Mouse (Mus musculus): ENCODE data around the gene Nkx1-2.

Nkx1-2 gene

DNA sequence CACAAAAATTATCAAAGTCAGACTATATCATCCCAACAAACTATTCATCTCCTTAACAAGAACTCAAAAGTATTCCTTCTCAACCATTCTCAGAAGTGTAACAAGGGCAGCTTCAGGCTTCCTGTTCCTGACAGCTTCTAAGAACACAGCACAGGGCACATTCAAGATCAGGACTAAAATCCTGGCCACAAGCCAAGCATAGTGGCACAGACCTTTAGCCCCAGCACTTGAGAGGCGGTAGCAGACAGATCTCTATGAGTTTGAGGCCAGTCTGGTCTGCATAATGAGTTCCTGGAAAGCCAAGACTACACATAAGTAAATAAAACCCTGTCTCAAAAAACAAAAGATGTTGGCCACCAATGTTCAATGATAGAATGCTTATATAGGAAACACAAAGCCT lies 33.6 kb downstream of the Nkx1-2 start:
- in situ Hi-C loops (cut with MseI, MboI) = no loop called here

DNA sequence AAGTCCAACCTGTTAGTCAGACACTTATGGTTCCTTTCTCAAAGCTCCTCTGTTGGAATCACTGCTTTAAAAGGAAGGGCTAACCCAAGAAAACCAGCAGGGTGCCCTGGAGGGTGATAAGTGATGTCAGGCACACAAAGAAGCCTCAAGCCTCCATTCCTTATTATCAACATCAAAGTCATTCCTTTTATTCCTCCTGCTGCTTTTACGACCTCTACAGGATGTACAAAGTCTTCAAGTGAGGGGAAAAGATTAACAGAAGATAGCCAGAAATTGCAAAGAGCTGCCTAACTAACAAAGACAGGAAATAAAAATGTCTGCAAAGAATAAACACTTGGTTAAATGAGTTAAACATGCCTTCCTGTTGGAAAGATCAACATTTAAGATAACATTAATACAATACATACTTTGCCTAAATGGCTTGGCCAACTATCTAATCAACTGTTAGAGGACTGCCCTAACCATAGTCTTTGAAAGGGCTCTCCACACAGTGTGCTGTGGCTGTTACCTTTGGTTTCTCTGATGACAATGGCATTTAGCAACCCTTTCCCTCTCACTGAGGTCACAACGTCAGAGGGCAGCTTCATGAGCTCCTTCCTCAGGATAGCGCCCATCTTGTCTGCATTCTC lies 40.2 kb downstream of the Nkx1-2 start:
- in situ Hi-C loops (cut with MseI, MboI) = no loop called here

DNA sequence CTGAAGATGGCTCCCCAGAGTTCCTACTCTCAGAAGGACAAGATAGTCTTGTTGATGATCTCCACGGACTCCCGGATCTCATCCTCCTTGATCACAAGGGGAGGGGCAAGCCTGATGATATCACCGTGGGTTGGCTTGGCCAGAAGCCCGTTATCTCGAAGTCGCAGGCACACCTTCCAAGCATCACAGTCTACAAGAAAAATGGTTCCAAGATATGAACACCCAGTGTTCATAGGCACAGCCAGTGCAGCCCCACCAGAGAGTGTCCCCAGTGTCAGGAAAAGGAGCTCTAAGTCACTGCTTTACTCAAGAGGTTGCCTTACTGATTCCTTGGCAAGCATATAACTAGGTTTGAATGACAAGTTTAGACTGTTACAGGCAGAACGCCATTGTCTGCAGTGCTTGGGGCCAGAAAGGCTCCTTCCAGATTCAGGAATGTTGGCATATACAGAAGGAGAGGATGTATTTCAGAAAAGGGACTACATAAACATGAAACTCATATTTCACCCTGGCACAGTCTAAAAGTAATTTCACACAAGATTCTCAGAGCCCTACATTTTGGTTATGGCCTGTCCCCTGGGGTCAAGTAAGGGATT lies 41.2 kb downstream of the Nkx1-2 start:
- in situ Hi-C loops (cut with MseI, MboI) = no loop called here

DNA sequence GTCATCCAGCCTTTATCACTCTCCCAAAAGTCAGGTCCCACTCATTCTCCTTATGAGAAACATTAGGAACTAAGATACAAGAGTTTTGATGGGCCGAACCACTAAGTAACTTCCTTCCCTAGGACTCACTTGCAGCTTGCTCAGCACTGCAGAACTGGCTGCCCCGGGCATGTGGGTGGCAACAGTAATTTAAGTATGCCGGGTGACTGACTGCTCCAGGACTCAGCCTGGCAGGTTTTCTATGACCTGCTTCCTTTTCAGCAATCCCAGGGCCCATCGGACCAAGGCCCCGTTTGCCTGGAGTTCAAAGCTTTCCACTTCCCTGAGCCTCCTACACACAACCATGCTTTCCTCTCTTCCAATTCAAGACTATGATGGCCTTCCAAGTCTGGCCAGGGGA lies 42.9 kb downstream of the Nkx1-2 start:
- in situ Hi-C loops (cut with MseI, MboI) = no loop called here

DNA sequence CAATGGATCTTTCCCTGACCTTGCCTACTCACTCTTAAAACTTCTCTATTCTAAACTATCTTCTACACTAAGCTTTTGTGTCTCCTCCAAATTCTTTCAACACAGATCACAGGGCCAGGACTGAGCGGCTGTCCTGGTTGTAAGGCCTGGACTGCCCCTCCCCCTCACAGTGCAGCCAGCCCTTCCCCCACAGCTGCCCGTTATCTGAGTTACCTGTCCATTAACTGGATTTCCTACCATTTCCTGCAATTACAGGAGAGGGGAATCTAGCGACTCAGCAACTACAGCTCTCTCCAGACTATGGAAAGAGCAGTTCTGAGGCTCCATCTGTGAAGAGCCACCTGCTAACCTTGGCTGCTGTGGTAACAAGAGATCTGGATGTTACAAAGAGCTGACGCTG lies 43.5 kb downstream of the Nkx1-2 start:
- in situ Hi-C loops (cut with MseI, MboI) = no loop called here

DNA sequence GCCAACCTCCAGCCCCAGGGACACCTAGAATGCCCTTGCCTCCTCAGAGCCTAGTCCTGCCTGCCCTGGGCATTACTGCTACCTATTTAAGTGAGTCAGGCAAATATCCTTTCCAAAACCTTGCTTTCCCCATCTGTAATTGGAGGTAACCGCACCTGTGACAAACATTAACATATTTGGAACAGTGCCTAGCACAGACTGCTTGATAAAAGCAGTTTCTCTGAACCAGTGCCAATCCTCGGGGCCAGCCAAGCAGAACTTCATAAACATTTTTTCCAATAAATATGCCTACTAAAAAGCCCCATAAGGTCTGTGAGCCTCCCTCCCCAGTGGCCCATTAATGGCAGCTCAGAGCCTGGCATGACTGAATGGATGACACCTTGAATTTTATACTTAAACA lies 45.3 kb downstream of the Nkx1-2 start:
- in situ Hi-C loops (cut with MseI, MboI) = loop anchor here (5.0 kb wide), 1 partner anchor 327 kb away; no protein-coding TSS in a partner anchor

DNA sequence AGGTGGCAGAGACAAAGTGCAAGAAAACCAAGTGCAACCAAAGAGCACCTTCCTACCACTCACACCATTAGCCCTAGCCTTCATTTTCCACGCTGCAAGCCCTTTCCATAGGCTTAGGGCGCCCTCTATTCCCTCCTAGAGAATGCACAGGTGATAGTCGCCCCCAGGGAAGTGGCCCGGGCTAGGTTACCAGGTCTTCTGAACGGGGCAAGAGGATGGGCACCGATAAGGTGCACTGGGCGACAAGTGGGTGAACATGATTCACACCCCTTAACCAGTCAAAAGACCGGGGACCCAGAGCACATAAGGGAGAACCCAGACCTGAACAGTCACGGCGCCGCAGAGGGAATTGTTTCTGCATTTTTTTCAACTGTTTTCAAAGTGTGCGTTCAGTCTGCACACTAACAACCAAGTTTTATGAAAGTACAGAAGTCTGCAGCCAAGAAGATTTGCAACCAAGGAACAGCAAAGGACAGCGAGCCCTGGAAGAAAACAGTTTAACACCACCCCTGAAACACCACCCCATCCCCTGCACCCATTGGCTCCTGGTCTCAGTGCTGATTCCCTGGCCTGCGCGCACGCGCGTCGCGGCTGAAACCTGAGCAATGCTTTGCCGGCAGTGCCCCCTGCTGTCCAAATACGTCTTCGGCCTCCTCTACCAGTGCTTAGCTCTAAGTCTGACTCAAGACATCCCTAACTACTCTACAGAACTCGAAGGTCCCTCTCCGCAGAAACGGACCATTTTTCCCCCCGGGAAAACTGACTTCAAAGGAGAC lies 47.9 kb downstream of the Nkx1-2 start:
- in situ Hi-C loops (cut with MseI, MboI) = loop anchor here (5.0 kb wide), 1 partner anchor 324 kb away; no protein-coding TSS in a partner anchor

DNA sequence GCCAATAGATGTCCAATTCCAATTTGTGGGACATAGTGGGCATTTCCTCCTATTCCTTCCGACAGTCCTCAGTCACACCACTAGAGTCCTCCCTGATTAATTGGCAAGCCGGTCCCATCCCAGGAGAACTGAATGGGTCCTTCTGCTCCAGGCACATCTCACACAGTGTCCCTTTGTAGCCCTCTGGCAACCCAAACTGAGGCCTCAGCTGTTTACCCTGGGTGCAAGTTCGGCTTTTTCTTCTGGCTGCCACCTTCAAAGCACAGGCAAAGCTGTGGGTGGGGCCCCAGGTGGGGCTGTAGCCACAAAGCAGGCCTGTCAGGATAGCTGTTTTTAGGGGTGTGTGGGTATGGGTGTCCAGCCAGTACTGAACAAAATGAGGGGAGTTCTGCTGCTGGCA lies 52.3 kb downstream of the Nkx1-2 start:
- in situ Hi-C loops (cut with MseI, MboI) = no loop called here
